Mouse (Mus musculus) WW6 (cell line): ENCODE data around the gene Ambra1.

Experiments
- DNase-seq: peaks from one replicate; pipeline ENCODE4 v3.0.0-alpha.2; 2013; ENCODE audit warnings: low read depth, low spot score

Gene Ambra1

DNA sequence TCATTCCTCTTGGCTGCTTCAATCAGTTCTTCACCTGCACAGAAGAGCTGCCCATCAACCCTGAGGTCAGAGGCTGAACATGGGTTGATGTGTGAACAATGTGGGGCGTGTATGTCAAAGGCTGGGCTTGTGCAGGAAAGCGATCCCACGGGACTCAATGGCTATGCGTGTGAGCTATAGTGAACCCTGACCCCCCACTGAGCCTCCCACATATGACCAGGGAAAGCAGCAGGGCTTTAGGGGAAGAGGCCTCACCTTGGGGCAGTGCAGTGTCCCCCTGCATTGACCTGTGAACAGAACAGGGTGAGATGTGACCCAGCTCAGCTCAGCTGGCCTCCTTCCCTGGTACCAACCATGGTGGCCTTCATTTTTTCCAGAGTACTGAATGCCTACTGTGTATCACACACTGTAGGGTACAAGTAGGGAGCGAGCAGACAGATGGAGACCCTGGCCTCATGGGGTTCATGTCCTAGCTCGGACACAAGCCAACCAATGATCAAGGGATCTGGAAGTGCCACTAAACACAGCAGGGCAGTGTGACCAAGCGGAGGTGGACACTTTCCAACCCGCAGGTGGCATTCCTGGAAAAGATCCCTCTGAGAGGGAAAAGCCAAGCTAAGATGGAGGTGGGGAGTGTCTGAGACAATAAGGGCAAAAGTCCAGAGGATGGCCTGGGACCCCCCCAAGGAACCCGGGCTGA, 205.0 kb downstream of the Ambra1 start:
- no peak for DNase-seq

DNA sequence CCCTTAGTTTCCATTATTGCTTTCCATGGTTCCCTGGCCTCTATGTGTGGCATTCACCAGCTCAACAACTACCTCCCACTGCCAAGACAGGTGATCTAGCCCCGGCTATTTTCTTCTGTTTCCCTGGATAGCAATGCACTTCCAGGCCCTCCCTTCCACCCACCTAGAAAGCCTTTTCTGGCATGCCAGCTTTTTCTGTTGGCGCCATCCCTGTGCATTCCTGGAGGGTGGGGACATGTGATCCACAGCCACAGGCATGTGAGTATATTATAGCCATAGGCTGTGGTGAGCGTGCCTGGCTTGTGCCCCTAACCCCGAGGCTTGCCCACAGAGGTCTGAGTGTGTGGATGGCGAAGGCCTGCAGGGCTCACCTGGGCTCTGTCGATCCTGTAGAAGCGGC, 206.2 kb downstream of the Ambra1 start:
- DNase-seq = no peak

DNA sequence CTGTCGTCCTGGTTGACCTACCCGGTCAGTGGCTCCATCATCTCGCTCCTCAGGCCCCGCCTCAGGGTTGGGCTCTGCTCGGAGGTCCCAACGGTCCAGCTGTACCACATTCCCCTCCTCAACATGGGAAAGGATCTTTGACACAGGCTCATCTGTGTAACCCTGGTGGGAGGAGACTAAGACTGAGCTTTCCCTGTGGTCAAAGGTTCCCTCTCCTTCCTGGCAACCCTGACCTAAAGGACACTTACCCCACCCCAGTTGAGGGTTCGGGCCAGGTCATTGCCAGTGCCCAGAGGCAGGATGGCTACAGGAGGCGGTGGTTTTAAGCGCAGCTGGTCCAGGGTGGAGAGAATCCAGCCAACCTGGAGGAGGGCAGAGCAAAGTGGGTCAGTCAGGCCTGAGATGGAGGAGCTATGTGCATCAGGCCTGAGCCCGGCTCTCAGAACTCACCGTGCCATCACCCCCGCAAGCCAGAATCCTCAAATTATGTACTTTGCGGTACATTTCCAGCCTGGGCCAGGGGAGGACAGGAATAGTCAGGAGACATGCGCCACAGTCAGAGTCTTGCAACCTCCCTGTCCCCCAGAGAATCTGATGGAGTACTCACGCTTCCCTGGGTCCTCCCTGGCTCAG, 209.5 kb downstream of the Ambra1 start:
- DNase-seq = no peak

- DNase-seq = no peak
These were observed 212.4 kb downstream of the Ambra1 start for GRCm38 (mm10) chr2:91942356-91942755.

DNA sequence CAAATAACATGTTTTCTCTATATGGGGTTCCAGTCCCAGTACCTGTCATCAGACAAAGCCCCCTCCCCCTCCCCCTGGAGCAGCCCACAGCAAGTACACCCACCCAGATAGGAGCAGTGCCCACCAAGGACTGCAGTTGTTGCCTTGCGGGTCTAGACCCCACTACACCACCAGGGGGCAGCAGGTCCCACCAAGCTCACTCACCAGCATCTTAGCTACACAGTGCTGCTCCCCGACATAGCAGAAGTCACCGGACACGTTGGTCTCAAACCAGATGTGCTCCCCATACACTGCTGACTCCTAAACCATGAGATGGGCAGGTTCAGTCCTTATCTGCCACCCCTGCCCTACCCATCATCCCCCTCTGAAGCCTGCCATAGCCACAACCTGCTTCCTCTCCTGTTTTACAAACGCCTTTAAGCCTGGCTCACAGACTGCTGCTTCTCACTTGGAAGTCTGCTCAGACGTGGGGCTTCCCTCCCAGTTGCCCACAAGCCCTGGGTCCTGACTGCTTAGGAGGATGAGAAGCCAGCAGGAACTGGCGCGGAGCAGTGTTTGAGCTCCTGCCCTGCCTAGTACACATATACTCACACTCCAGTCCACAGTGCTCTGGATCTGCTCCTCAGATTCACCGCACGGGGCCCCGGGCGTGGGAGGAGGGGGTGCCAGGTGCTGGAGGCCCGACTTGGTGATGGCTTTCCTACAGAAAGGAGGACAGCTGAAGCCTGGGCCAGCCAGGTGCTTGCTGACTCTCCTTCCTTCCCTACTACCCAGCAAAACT, 214.4 kb downstream of the Ambra1 start:
- no peak for DNase-seq

DNA sequence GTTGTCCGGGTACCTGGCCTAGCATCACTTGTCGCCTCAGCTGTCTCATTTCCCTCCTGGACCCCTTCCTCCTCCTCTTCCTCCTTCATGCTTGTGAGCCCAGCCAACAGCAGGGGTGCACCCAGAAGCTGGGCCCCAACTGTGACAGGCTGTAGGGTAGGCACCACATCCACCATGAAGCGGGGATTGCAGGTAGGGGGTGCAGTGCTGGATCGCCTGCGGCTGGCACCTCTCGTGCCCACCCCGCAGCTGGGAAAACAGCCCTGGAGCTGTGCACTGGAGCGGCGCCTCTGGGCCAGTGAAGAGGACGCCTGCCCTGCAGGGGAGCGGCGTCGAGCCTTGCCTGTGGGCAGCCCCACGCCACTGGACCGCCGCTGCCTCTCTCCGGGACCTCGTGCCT, 215.5 kb downstream of the Ambra1 start, which contains the start of gene Gm9821:
Gm9821 (plus strand) TSS at position 221 of the 400 bp plus-strand sequence.
- DNase-seq = no peak

- DNase-seq = no peak
These were observed 216.9 kb downstream of the Ambra1 start for GRCm38 (mm10) chr2:91946836-91947235.

GRCm38 (mm10) chr2:91947397-91948150, 217.6 kb downstream of the Ambra1 start:
- no peak for DNase-seq

- no peak for DNase-seq
These were observed 218.2 kb downstream of the Ambra1 start for GRCm38 (mm10) chr2:91948151-91948509.

DNA sequence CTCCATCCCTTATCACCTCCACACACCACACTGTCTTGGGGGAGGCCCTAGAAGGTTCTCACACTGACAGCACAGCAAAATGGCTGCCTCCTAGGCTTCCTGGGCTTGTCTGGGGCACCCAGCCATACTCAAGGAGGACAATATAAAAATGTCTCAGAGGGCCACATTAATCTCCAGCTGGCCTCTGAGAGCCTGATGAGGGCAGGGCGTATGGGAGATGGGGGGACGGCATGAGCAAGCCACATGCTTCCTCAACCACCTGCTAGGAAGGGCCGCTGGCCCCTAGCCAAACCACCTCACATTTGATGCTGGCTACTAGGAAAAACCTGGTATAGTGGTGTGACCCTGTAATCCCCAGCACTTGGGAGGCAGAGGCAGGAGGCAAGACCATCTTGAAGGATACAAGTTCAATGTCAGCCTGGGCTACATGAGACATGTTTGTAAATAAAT, 218.9 kb downstream of the Ambra1 start:
- no peak for DNase-seq

DNA sequence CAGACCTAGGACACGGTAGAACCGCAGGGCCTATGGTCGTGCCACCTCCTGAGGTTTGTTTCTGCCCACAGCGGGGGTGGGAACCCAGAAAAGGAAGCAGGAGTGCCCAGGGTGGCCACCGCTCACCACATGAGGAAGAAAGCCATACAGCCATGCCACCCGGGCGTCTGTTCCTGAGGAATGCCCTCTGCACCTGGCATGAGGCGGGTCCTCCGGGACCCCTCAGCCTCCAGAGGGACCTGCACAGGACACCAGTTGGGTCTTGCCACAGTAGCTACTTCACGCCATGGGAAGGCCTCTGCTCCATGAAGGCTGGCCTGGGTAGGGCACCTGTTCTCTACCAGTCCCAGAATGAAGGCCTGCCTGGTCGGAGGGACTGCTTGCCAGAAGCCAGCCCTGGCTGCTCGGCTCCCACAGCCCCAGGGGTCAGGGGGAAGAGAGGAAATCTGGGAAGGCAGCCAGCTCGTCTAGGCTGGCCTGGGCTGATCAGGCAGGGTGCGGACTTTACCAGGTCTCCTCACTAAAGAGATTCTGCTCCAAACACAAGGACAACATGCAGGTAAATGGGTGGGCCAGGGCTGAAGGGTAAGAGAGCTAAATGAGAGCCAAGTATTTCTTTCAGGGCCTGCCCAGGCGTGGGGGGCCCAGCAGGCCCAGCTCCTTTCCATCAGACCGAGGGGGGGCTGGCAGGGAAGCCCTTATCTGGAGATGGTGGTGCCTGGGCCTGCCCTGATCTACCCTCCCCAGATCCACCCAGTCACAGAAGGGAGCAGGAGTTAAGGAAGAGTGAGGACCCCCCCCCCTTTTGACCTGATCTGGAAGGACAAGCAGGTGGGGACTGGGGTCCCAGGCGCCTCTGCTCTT, 219.7 kb downstream of the Ambra1 start:
- DNase-seq = no peak

- DNase-seq = no peak
These were observed 220.5 kb downstream of the Ambra1 start for GRCm38 (mm10) chr2:91950275-91951085.

- no peak for DNase-seq
These were observed 223.9 kb downstream of the Ambra1 start for GRCm38 (mm10) chr2:91953825-91954224.

GRCm38 (mm10) chr2:91955121-91955591, 225.2 kb downstream of the Ambra1 start:
- no peak for DNase-seq

DNA sequence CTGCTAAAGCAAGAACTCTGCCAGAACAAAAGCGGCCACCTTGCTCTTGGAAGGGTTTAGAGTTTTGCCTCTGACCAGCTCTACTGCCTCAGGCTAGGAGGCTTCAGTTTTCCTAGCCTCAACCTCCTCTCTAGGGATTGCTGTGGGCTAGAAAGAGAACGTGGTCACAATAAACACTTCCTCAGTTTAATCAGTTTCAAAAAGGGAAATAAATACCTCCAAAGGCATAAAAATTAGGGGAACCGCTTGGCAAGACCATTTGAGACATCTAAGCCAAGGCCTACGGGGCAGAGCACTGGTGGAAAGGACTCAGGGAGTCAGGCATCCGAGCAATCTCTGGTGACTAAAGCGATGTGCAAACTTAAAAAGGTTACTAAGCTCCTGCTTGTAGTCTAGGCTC, 225.9 kb downstream of the Ambra1 start:
- DNase-seq = no peak

GRCm38 (mm10) chr2:91957096-91957495, 227.2 kb downstream of the Ambra1 start:
- DNase-seq = no peak

GRCm38 (mm10) chr2:91958049-91958448, 228.1 kb downstream of the Ambra1 start:
- DNase-seq = no peak

DNA sequence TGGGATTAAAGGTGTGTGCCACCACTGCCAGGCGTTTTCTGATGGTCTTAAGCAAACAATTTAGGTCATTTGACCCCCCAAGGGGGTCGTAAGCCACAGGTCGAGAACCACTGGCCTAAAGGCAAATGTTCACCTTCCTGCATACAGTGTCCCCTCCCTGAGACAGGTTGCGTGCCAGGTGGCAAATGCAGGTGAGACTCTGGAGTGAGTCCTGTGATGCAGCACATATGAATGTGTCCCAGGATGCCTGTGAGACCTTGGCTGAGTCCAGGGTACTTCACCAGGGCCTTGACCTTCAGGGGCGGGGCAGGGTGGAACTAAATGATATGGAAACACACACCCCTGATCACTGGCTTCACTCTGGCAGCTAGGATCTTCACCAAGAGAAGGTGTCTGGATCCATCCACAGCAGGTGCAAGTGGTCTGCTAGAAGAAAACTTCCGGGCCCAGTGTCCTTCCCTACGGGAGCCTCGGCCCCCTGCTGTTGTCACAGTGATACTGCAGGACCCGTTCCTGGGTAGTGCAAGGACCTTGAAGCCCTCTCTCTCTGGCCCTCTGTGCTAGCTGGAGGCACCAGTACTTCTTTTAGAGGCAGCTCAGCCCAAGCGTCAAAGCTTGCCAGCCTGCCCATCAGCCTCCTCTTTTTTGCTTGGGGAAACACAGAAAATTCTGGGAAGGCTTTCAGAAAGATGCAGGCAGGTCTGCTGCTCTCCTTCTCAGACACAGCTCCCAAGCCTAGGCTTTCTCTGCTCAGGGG, 228.9 kb downstream of the Ambra1 start:
- DNase-seq = no peak
